Mouse (Mus musculus) heart, adult 2 months (tissue): ENCODE results near the gene Eif4e3.

Experiments used
- CTCF ChIP-seq: fragments of 200-600 bp; IDR thresholded peaks from 2 replicates; pipeline ENCODE4 v1.8.1; 2022; ENCODE audit warnings: antibody characterized with exemption, mild to moderate bottlenecking, moderate library complexity
- POLR2A ChIP-seq: fragments of 200-500 bp; IDR thresholded peaks from 2 replicates; pipeline ENCODE4 v1.6.1; 2011; ENCODE audit warnings: mild to moderate bottlenecking, low read depth, low read length, control low read depth; ENCODE audit not compliant: insufficient read depth

DNA sequence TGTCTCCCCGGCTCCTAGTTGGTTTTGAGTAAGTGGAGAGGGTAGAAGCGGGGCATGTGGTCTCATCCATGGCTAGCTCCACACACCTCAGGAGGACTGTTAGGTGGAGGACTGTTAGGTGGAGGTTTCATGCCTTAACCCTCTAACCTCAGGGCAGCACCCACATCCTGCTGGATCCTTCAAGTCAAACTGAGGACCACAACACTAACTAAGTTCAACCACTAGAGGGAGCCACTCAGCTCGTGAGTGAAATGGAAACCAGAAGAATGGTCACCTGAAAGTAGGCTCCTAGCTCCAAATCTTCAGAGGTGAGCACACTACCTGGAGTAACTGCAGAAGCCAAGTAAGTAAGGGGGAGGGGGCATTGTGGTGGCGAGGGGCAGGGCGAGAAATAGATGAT, 18.3 kb upstream of the Eif4e3 start:
- TF ChIP-seq CTCF = peak; percentile 61
- no peak for TF ChIP-seq POLR2A
